Mouse (Mus musculus) liver, postnatal 0 days (tissue): ENCODE measurements around the gene Cdon. TPM values are rescaled to one million over a fixed set of nuclear protein-coding genes. Genes with fewer than 3 reads are reported as not detected.
"Not testable (repeated sequence)": the region's sequence is repeated elsewhere in the genome, so short reads cannot be mapped to it uniquely, and the experiment has no call there.

Experiments used
- ATAC-seq: fragments of 200-750 bp; cut with Nextera tagmentation; 2 replicates; pipeline ENCODE4 v1.8.0; 2017; ENCODE audit warnings: mild to moderate bottlenecking, moderate library complexity
- DNase-seq: peaks from one replicate; pipeline ENCODE4 v3.0.0-alpha.2; 2016
- H3K27ac ChIP-seq: fragments of 300-500 bp; sonication (generic); 2 replicates; pipeline ENCODE4 v1.5.1; 2014; ENCODE audit warnings: antibody characterized with exemption, moderate library complexity, mild to moderate bottlenecking, low read depth
- H3K27me3 ChIP-seq: fragments of 300-500 bp; sonication (generic); 2 replicates; pipeline ENCODE4 v1.6.1; 2014; ENCODE audit warnings: low read length, control low read depth, mixed read lengths; ENCODE audit not compliant: insufficient read depth
- H3K36me3 ChIP-seq: fragments of 300-500 bp; sonication (generic); replicated peaks from 2 replicates; pipeline ENCODE4 v1.6.1; 2014; ENCODE audit warnings: mild to moderate bottlenecking, control low read depth, low read length, moderate library complexity, mixed read lengths; ENCODE audit not compliant: insufficient read depth
- H3K4me1 ChIP-seq: fragments of 300-500 bp; sonication (generic); 2 replicates; pipeline ENCODE4 v1.6.1; 2014; ENCODE audit warnings: antibody characterized with exemption, mild to moderate bottlenecking, control low read depth; ENCODE audit not compliant: insufficient read depth
- H3K4me2 ChIP-seq: fragments of 300-500 bp; sonication (generic); 2 replicates; pipeline ENCODE4 v1.6.1; 2014; ENCODE audit warnings: low read depth, mild to moderate bottlenecking, low read length, moderate library complexity, mixed read lengths
- H3K4me3 ChIP-seq: fragments of 300-500 bp; sonication (generic); 2 replicates; pipeline ENCODE4 v1.5.1; 2014; ENCODE audit warnings: low read depth, low read length
- H3K9ac ChIP-seq: fragments of 300-500 bp; sonication (generic); replicated peaks from 2 replicates; pipeline ENCODE4 v1.6.1; 2014; ENCODE audit warnings: mild to moderate bottlenecking, moderate library complexity
- H3K9me3 ChIP-seq: fragments of 300-500 bp; sonication (generic); 2 replicates; pipeline ENCODE4 v1.6.1; 2016; ENCODE audit warnings: mild to moderate bottlenecking, control low read depth, low read length, mixed read lengths
- CTCF ChIP-seq: sonication (generic); IDR thresholded peaks from 2 replicates; pipeline ENCODE4 v1.5.1; 2016; ENCODE audit warnings: antibody characterized with exemption, low read depth
- EP300 ChIP-seq: IDR thresholded peaks from 2 replicates; pipeline ENCODE4 v1.6.1; 2016; ENCODE audit warnings: antibody characterized with exemption, low read depth, mild to moderate bottlenecking
- WGBS: fragments of 180-500 bp; shearing (Covaris S2); extraction: QIAGEN DNeasy Blood & Tissue Kit; methylation state at CpG from one replicate; pipeline ENCODE4 v1.1.7; 2014; ENCODE audit not compliant: insufficient replicate concordance; 5-methylcytosine and 5-hydroxymethylcytosine counted together
- polyA plus RNA-seq: library from polyadenylated mRNA; unstranded; fragments of >200 nt; fragmentation: Nextera tagmentation; extraction: Ambion mirVana; gene quantifications from 2 replicates; pipeline ENCODE4 v1.2.1, GENCODE M21; 2015

Cdon gene
- polyA plus RNA-seq, 1 experiment from 2014 or later, result 0.18 TPM

- Histone ChIP-seq H3K4me3 (peak overlapping the region; percentile 88), H3K4me1 (no peaks in the 10 kb centered on the region), H3K9ac (peak overlapping the region; percentile 83), H3K27ac (peak overlapping the region; percentile 39; the same call in 1 of the 2 replicates), H3K36me3 (no peaks in the 10 kb centered on the region), H3K4me2 (peak overlapping the region; percentile 96), H3K9me3 (no peaks in the 10 kb centered on the region), H3K27me3 (peaks cover 7% of the 10 kb centered on the region)
- TF ChIP-seq CTCF (no peak), EP300 (no peak)
- ATAC-seq (peak; percentile 17), DNase-seq (no peak)
- WGBS, result 0% methylated on average over 33 of the region's 35 CpGs
Observed at GRCm38 (mm10) chr9:35421730-35422235, 855 bp downstream of the Cdon start.

DNA sequence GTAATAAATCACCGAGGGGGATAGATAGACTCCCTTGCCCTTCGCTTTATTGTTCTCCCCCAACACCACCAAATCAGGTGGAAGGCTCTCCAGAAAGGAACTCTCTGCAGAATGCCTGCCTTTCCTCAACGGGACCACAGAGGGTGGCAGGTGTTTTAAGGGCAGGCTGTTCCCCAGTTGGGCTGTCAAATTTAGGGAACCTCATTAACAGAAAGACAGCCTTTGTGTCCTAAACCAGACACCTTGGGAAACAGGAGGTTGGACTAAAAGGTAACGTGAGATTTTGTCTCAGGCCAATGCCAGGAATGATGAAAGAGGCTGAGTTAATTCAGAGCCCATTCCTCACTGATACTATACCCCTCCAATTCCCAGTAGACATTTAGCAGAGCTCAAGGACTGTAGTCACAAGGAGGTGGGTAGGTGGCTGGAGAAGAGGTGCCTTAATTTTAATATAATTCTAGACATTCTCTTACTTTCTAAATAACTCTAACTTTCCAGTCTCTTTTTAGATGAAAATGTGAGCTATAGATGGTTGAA is 1.5 kb downstream of the Cdon start:
- peaks cover 7% of the 10 kb centered on the region for H3K27me3 ChIP-seq
- no peak for ATAC-seq
- no peaks in the 10 kb centered on the region for H3K4me1 ChIP-seq
- DNase-seq, result no peak
- peak overlapping the region; percentile 88; the same call in 1 of the 2 replicates for H3K4me3 ChIP-seq
- TF ChIP-seq EP300, result no peak
- TF ChIP-seq CTCF, result no peak
- H3K9ac ChIP-seq, result no peak overlapping the region
- H3K4me2 ChIP-seq, result peak overlapping the region; percentile 96
- H3K27ac ChIP-seq, result no peak overlapping the region
- WGBS, result 14% methylated on average over 4 of the region's 4 CpGs
- no peaks in the 10 kb centered on the region for H3K9me3 ChIP-seq
- no peaks in the 10 kb centered on the region for H3K36me3 ChIP-seq

GRCm38 (mm10) chr9:35423265-35423664 is 2.3 kb downstream of the Cdon start:
- ATAC-seq (no peak), DNase-seq (no peak)
- H3K4me3 ChIP-seq, result no peak overlapping the region
- H3K27ac ChIP-seq, result no peak overlapping the region
- H3K9me3 ChIP-seq, result no peaks in the 10 kb centered on the region
- H3K4me1 ChIP-seq, result no peaks in the 10 kb centered on the region
- no peak overlapping the region for H3K4me2 ChIP-seq
- TF ChIP-seq EP300, result no peak
- TF ChIP-seq CTCF, result no peak
- WGBS, result 32% methylated on average over 4 of the region's 4 CpGs
- H3K36me3 ChIP-seq, result no peaks in the 10 kb centered on the region
- H3K9ac ChIP-seq, result no peak overlapping the region
- H3K27me3 ChIP-seq, result peaks cover 7% of the 10 kb centered on the region

GRCm38 (mm10) chr9:35424671-35425070 is 3.7 kb downstream of the Cdon start:
- WGBS, result 70% methylated on average over 8 of the region's 8 CpGs
- DNase-seq (no peak), ATAC-seq (no peak)
- Histone ChIP-seq H3K4me3 (no peak overlapping the region), H3K4me1 (no peaks in the 10 kb centered on the region), H3K27me3 (peaks cover 7% of the 10 kb centered on the region), H3K27ac (no peak overlapping the region), H3K4me2 (no peak overlapping the region), H3K36me3 (no peaks in the 10 kb centered on the region), H3K9ac (no peak overlapping the region), H3K9me3 (no peaks in the 10 kb centered on the region)
- TF ChIP-seq CTCF (no peak), EP300 (no peak)

- H3K9me3 ChIP-seq, result no peaks in the 10 kb centered on the region
- DNase-seq (no peak), ATAC-seq (no peak)
- H3K4me3 ChIP-seq, result no peak overlapping the region
- no peaks in the 10 kb centered on the region for H3K4me1 ChIP-seq
- H3K4me2 ChIP-seq, result no peak overlapping the region
- H3K27me3 ChIP-seq, result no peaks in the 10 kb centered on the region
- no peak overlapping the region for H3K27ac ChIP-seq
- H3K9ac ChIP-seq, result no peak overlapping the region
- WGBS, result 74% methylated on average over 8 of the region's 8 CpGs
- no peak for TF ChIP-seq CTCF
- no peaks in the 10 kb centered on the region for H3K36me3 ChIP-seq
Observed at GRCm38 (mm10) chr9:35430476-35430875, 9.5 kb downstream of the Cdon start.

DNA sequence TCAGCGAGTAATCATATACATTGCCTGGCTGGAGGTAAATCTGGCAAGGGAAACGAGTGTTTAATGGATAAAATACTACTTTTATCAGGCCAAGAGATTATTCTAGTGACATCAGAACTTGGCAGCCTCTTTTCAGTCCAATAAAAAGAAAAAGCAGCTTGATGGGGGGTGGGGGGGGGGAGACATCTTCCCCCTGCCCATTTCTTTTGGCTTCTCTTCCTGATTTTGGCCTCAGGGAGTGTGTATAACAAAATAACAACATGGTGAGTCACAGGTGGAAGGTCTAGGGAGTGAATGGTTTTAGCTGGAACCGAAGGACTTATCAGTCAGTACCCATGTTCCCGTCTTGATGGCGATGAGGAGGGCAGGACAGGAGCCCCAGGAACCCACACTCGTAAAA is 10.5 kb downstream of the Cdon start:
- no peak for TF ChIP-seq CTCF
- TF ChIP-seq EP300, result no peak
- H3K4me1 ChIP-seq, result no peaks in the 10 kb centered on the region
- ATAC-seq, result no peak

GRCm38 (mm10) chr9:35432717-35433297 is 11.9 kb downstream of the Cdon start:
- not testable (repeated sequence) for H3K36me3 ChIP-seq, H3K27me3 ChIP-seq, H3K4me3 ChIP-seq, DNase-seq, H3K27ac ChIP-seq, ATAC-seq, H3K9me3 ChIP-seq, H3K4me2 ChIP-seq, H3K9ac ChIP-seq, H3K4me1 ChIP-seq
- WGBS, result 71% methylated on average over 3 of the region's 3 CpGs

More for the DNA sequence above, 10.5 kb downstream of the Cdon start:
- H3K9ac ChIP-seq, result no peak overlapping the region
- H3K4me3 ChIP-seq, result no peak overlapping the region
- no peak overlapping the region for H3K4me2 ChIP-seq
- no peak overlapping the region for H3K27ac ChIP-seq
- 68% methylated on average over 6 of the region's 6 CpGs for WGBS
- H3K36me3 ChIP-seq, result no peaks in the 10 kb centered on the region
- no peaks in the 10 kb centered on the region for H3K27me3 ChIP-seq
- no peaks in the 10 kb centered on the region for H3K9me3 ChIP-seq
- no peak for DNase-seq
